Mouse (Mus musculus): ENCODE results near the gene Slc34a3. TPM values are rescaled to one million over a fixed set of nuclear protein-coding genes. Genes with fewer than 3 reads are reported as not detected.

The Slc34a3 gene
- polyA plus RNA-seq, 1 experiment from 2014 or later = not detected

DNA sequence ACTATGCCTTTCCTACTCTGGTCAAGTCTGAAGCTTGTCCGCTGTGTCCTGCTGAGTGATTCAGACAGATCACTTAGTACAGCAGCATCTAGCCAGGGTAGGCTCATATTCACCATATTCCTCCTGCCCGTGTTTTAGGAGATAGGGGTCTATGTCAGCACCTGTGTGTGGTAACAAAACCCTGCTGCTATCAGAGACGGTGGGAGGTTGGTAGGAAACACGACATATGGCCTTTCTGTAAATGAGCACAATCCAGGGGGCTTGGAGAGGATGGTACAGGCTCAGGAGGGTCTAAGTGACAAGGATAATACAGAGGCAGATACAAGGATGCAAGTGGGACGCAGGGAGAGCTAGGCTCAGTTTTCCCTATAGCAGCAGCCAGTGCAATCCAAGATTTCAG lies 4.6 kb downstream of the Slc34a3 start:
- peaks cover 28% of the 10 kb centered on the region for H3K27me3 ChIP-seq (replicated peaks; ENCODE audit: low read depth, poor library complexity, severe bottlenecking)
- no peaks in the 10 kb centered on the region for H3K9me3 ChIP-seq
- H3K36me3 ChIP-seq (replicated peaks) = no peaks in the 10 kb centered on the region
- no peak for DNase-seq (ENCODE audit: low spot score)
- H3K4me1 ChIP-seq = peaks cover 21% of the 10 kb centered on the region
- no peak overlapping the region for H3K27ac ChIP-seq (replicated peaks)
- no peak overlapping the region for H3K4me3 ChIP-seq
- WGBS = 78% methylated on average over 5 of the region's 5 CpGs

DNA sequence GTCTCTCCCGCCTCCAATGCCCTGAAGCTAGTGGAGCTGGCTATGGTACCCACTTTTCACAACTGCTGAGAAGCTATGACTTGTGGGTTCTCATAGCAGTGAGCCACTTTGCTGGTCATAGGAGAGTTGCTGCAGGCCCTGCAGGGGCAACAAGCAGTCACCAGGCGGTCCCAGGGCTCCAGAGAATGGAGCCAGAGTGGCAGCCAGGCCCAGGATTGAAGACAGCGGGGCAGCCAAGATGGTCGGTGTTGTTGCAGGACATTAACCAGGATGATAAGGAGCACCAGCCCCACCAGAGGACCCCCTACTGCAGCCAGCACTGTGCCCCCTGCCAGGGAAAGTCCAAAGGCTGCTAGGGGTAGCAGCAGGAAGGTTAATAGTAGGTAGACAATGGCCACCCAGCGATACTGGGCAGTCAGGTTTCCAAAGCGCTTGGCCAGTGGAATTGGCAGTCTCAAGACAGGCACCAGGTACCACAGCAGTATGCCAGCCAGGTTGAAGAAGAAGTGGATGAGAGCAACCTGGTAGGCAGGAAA lies 5.1 kb downstream of the Slc34a3 start:
- no peak for DNase-seq (ENCODE audit: low spot score)
- Histone ChIP-seq H3K4me3 (peak overlapping the region; percentile 45), H3K9me3 (no peaks in the 10 kb centered on the region), H3K4me1 (peaks cover 21% of the 10 kb centered on the region), H3K36me3 (replicated peaks) (no peaks in the 10 kb centered on the region), H3K27ac (replicated peaks) (peak overlapping the region; percentile 77), H3K27me3 (replicated peaks; ENCODE audit: low read depth, poor library complexity, severe bottlenecking) (peaks cover 25% of the 10 kb centered on the region)
- 69% methylated on average over 6 of the region's 6 CpGs for WGBS

DNA sequence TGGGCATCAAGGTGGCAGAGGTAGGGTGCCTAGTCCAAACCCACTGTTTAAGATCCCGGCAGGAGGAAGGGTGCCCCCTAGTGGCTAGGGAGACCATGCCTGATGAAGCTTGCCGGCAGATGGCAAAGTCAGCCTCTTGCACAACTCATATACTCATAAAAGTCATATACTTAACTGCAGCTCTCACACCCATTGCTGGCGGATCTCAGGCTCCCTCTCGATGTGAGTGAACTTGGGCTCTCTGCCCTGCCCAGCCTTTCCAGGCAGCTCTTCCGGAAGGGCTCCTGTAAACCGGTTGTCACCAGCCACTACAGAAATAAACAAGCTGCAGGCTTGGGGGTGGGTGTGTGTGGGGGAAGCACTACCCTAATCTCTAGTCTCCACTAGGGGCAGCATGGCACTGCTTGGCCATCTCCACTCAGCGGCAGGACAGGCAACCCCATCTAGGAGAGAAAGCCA lies 5.7 kb downstream of the Slc34a3 start:
- peak; percentile 86 for DNase-seq (ENCODE audit: low spot score)
- peaks cover 3% of the 10 kb centered on the region for H3K36me3 ChIP-seq (replicated peaks)
- peak overlapping the region; percentile 77 for H3K27ac ChIP-seq (replicated peaks)
- peaks cover 25% of the 10 kb centered on the region for H3K27me3 ChIP-seq (replicated peaks; ENCODE audit: low read depth, poor library complexity, severe bottlenecking)
- H3K9me3 ChIP-seq = no peaks in the 10 kb centered on the region
- under 1% methylated on average over 7 of the region's 7 CpGs for WGBS
- peak overlapping the region; percentile 45 for H3K4me3 ChIP-seq
- peaks cover 25% of the 10 kb centered on the region for H3K4me1 ChIP-seq

DNA sequence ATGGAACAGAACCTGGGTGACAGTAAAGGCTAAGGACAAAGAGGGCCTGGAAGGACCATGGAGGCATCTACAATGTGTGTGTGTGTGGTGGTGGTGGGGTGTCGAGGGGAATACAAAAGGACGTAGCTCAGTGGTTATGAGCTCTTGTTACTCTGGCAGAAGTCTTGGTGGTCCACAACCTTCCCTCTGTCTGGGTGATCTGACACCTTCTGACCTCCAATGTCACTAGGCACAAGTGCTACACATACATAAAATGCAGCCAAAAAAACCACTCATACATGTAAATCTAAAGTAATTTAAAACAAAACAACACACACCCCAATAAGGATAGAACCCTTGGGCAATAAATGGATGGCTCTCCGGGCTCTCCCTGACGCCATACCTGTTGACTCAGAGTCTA lies 6.8 kb downstream of the Slc34a3 start:
- Histone ChIP-seq H3K27me3 (replicated peaks; ENCODE audit: low read depth, poor library complexity, severe bottlenecking) (peaks cover 24% of the 10 kb centered on the region), H3K27ac (replicated peaks) (no peak overlapping the region)
- 93% methylated on average over 4 of the region's 4 CpGs for WGBS

DNA sequence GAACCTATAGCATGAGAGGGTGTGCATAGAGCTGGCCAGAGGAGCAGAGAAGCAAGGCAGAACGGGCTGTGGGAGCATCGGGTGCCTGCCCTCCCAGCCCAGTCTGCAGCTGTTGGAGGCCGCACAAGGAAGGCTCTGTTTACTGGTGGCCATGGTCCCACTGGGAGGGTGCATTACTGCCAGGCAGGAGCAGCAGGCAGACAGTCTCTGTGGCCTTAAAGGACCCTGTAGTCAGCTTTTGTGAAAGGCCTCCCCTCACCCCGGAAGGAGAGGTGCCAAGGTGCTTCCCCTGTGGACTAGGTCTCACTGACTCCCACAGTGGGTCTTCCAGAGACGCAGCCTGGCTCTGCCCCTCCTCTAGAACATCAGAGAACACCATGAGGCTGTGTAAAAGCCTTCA lies 7.3 kb downstream of the Slc34a3 start:
- Histone ChIP-seq H3K4me1 (peaks cover 29% of the 10 kb centered on the region), H3K27me3 (replicated peaks; ENCODE audit: low read depth, poor library complexity, severe bottlenecking) (peaks cover 18% of the 10 kb centered on the region), H3K9me3 (no peaks in the 10 kb centered on the region), H3K4me3 (no peak overlapping the region), H3K27ac (replicated peaks) (peak overlapping the region; percentile 7; the same call in 1 of the 2 replicates), H3K36me3 (replicated peaks) (peaks cover 18% of the 10 kb centered on the region)
- 76% methylated on average over 5 of the region's 5 CpGs for WGBS
- no peak for DNase-seq (ENCODE audit: low spot score)

More for the DNA sequence above, 6.8 kb downstream of the Slc34a3 start:
- H3K36me3 ChIP-seq (replicated peaks) = peaks cover 12% of the 10 kb centered on the region
- H3K4me1 ChIP-seq = peaks cover 29% of the 10 kb centered on the region
- no peak overlapping the region for H3K4me3 ChIP-seq
- H3K9me3 ChIP-seq = no peaks in the 10 kb centered on the region
- no peak for DNase-seq (ENCODE audit: low spot score)

DNA sequence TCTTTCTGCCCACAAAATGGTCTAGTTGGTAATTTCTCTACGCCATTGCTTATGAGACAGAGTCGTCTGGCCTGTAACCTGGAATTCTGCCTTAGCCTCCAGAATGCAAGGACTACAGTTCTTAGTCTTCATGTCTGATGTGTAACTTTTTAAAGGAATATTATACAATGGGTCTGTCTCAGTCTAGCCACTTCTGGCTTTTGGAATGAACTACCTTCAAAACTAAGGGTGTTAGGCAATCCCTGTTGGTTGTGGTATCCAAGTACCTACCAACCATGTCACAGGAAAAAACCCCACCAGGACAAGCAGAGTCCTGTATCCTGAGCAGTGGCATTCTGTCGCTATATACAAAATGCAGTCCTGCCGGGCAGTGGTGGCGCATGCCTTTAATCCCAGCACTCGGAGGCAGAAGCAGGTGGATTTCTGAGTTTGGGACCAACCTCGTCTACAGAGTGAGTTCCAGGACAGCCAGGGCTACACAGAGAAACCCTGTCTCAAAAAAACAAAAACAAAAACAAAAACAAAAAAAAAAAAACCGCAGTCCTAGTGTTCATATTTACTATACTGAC lies 8.3 kb downstream of the Slc34a3 start:
- Histone ChIP-seq H3K27ac (replicated peaks) (peak overlapping the region; percentile 91), H3K4me3 (peak overlapping the region; percentile 84)
- 75% methylated on average over 8 of the region's 8 CpGs for WGBS

DNA sequence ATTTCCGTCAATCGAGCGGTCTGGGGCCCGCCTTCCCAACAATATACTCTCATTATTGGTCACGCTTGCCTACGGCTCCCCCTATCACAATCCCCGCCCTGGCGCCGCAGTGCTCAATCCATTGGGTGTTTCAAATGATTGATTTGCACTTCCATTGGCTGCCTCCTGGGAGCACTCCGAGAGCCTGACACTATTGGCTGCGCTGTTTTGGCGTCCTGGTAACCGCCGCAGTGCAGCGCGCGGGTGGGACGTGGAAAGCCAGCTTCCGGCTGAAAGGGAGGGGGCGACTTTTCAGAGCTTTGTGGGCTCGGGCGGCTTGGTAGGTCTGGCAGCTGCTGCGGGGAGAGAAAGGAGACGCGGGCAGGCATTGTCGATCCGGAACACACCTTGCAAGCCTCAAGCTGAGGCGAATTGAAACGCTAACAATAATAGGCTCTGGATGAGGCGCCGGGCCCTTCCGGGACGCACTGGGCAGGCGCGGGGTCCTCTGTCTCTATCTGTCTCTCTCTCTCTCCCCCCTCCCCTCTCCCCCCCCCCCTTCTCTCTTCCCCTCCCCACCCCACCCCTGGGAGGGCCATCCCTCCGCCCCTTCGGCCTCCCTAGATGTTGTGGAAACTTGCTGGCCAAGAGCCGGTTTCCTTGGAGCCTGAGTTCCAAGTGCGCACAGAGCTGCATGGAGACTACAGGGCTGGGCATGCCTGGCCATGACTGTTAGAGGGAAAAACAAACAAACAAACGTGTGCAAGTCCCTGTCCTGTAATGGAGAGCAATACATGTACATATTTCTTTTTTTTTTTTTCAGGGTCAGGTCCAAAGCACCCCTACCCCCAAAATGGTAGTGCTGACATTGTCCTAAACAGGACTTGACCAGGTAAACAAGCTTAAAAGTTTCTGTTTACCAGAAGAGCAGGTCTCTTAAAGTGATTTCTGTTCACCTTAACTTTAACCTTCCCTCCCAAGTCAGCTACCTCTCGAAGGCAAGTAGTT lies 9.1 kb downstream of the Slc34a3 start:
- H3K36me3 ChIP-seq (replicated peaks) = peaks cover 26% of the 10 kb centered on the region
- H3K27ac ChIP-seq (replicated peaks) = peak overlapping the region; percentile 91
- DNase-seq (ENCODE audit: low spot score) = peak; percentile 98
- WGBS = 2% methylated on average over 41 of the region's 41 CpGs
- peak overlapping the region; percentile 84 for H3K4me3 ChIP-seq
- no peaks in the 10 kb centered on the region for H3K9me3 ChIP-seq
- H3K4me1 ChIP-seq = peaks cover 29% of the 10 kb centered on the region
- H3K27me3 ChIP-seq (replicated peaks; ENCODE audit: low read depth, poor library complexity, severe bottlenecking) = peaks cover under 1% of the 10 kb centered on the region; the same call in 1 of the 2 replicates

More for the DNA sequence above, 8.3 kb downstream of the Slc34a3 start:
- Histone ChIP-seq H3K4me1 (peaks cover 29% of the 10 kb centered on the region), H3K36me3 (replicated peaks) (peaks cover 26% of the 10 kb centered on the region), H3K9me3 (no peaks in the 10 kb centered on the region), H3K27me3 (replicated peaks; ENCODE audit: low read depth, poor library complexity, severe bottlenecking) (peaks cover 8% of the 10 kb centered on the region)
- no peak for DNase-seq (ENCODE audit: low spot score)

DNA sequence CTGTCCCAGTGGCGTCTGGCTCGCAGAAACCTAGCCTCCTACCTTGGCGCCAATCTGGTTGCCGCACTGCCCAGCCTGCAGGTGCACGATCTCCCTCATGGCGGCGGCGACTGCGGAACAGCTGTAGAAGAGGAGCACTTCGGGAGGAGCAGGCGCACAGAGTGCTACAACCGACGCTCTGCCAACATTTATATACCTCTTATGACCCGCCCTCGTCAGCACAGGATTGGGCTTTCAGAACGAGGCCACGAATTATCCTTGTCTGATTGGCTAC lies 9.7 kb downstream of the Slc34a3 start, which contains the start of gene Tubb4b:
Gene Tubb4b (minus strand): TSS at position 211 of the 274 bp plus-strand sequence.
- peak within 1 kb of the TSS; percentile 93 for H3K27ac ChIP-seq (replicated peaks)
- peak within 1 kb of the TSS; percentile 84 for H3K4me3 ChIP-seq
- peaks cover 29% of the 10 kb centered on the region for H3K4me1 ChIP-seq
- no peak for DNase-seq (ENCODE audit: low spot score)
- no peaks in the 10 kb centered on the region for H3K9me3 ChIP-seq
- under 1% methylated on average over 17 of the region's 17 CpGs for WGBS
- no peaks in the 10 kb centered on the region for H3K27me3 ChIP-seq (replicated peaks; ENCODE audit: low read depth, poor library complexity, severe bottlenecking)
- peaks cover 26% of the 10 kb centered on the region for H3K36me3 ChIP-seq (replicated peaks)

DNA sequence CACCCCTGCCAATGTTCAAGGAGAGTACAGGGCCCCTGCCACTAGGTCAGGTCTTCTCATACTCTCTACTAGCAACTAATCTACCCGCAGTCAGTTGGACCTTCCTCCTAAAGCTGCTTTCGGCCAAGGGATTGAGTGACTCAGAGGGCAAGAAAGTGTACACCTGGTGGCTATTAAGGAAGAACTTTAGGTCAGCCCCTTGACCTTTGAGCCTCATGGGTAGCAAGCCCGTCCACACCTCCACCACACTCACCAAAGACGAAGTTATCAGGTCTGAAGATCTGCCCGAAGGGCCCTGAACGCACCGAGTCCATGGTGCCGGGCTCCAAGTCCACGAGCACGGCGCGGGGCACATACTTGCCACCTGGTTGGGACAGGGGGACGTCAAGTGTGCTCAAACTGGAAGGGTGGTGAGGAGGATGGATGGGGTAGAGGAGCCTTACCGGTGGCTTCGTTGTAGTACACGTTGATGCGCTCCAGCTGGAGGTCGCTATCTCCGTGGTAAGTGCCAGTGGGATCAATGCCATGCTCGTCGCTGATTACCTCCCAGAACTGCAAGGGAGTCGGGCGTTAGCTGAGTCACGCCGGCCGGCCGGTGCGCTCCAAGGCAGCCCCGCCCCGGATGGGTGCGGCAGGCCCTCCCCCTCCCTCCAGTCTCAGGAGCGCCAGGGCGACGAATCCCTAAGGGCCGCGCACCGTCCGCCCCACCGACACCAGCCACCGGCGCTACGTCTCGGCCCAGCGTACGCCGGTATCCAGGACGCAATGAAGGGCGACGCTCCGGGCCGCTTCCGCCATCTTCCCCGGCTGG lies 10.3 kb downstream of the Slc34a3 start:
- Histone ChIP-seq H3K9me3 (no peaks in the 10 kb centered on the region), H3K36me3 (replicated peaks) (peaks cover 26% of the 10 kb centered on the region), H3K4me1 (peaks cover 26% of the 10 kb centered on the region), H3K27me3 (replicated peaks; ENCODE audit: low read depth, poor library complexity, severe bottlenecking) (no peaks in the 10 kb centered on the region), H3K27ac (replicated peaks) (peak overlapping the region; percentile 93), H3K4me3 (peak overlapping the region; percentile 84)
- WGBS = 1% methylated on average over 53 of the region's 53 CpGs
- no peak for DNase-seq (ENCODE audit: low spot score)

DNA sequence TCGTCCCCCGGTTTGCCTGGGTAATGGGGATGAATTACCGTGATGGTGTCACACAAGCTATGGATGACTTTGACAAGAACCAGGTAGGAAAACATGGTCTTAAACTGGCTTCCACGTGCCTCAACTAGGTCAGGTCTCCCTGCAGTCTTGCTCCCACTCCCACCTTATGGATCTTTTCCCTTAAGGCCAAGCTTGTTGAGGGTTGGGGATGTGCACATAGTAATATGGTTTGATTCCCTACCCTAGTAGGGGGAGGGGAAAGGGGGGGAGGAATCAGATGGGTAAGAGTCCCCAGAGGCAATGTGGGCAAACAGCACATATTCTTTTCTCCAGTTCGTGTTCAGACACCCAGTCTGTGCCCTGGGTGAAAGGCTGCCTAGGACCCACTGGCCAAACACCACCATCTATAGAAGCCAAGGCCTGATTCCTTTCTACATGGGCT lies 12.8 kb downstream of the Slc34a3 start:
- Histone ChIP-seq H3K36me3 (replicated peaks) (peaks cover 26% of the 10 kb centered on the region), H3K27me3 (replicated peaks; ENCODE audit: low read depth, poor library complexity, severe bottlenecking) (no peaks in the 10 kb centered on the region), H3K4me3 (no peak overlapping the region), H3K4me1 (peaks cover 17% of the 10 kb centered on the region), H3K9me3 (no peaks in the 10 kb centered on the region), H3K27ac (replicated peaks) (no peak overlapping the region)
- WGBS = 70% methylated on average over 5 of the region's 5 CpGs
- DNase-seq (ENCODE audit: low spot score) = no peak

DNA sequence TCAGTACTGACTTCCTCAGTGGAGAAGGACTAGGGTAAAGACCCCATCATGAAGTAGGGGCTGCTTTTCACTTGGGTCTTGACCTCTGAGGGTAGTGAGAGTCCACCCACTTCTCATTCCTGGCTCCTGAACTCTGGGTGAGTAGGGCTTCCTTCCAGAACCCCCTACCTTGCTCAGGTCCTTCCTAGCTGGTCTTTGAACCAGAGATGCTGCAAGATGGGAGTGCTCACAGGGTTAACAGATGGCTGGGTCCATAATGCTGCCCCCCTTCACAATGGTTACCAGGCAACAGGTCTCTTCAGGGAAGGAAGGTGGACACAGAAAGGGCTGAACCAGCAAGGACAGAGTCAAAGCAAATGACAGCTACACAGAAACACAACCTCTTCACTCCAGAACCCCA lies 15.7 kb downstream of the Slc34a3 start, which contains the start of gene Fam166a:
Gene Fam166a (plus strand): TSS at position 301 of the 400 bp plus-strand sequence.
- no peak within 1 kb of the TSS for H3K27ac ChIP-seq (replicated peaks)
- H3K4me1 ChIP-seq = peaks cover 5% of the 10 kb centered on the region
- H3K36me3 ChIP-seq (replicated peaks) = peaks cover 22% of the 10 kb centered on the region
- DNase-seq (ENCODE audit: low spot score) = no peak
- no peaks in the 10 kb centered on the region for H3K9me3 ChIP-seq
- H3K27me3 ChIP-seq (replicated peaks; ENCODE audit: low read depth, poor library complexity, severe bottlenecking) = peaks cover 10% of the 10 kb centered on the region; the same call in 1 of the 2 replicates
- H3K4me3 ChIP-seq = no peak within 1 kb of the TSS

DNA sequence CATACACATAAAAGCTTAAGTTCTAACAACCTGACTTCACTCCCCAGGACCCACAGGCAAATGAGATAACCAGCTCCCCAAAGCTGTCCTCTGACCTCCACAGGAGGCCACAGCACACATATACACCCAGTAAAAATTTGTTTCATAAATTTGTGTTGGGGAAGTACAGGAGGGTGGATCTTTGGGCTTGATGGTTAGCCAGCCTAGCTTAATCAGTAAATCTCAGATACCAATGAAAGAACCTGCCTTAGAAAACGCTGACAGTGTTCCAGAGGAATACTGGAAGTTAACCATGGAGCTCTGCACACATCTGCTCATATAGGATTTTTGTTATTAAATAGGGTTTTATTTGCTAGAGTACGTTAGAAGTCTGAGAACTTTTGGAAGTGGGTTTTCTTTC lies 16.5 kb downstream of the Slc34a3 start:
- DNase-seq (ENCODE audit: low spot score) = no peak
- 63% methylated on average over 2 of the region's 2 CpGs for WGBS

More for the DNA sequence above, 16.5 kb downstream of the Slc34a3 start:
- Histone ChIP-seq H3K9me3 (no peaks in the 10 kb centered on the region), H3K4me3 (no peak overlapping the region), H3K4me1 (no peaks in the 10 kb centered on the region), H3K27ac (replicated peaks) (no peak overlapping the region), H3K36me3 (replicated peaks) (peaks cover 14% of the 10 kb centered on the region), H3K27me3 (replicated peaks; ENCODE audit: low read depth, poor library complexity, severe bottlenecking) (peaks cover 18% of the 10 kb centered on the region)

Measured in embryonic facial prominence, embryonic 10.5 days (tissue).